Mouse (Mus musculus): ENCODE results near the gene Kat2a. TPM values are rescaled to one million over a fixed set of nuclear protein-coding genes. Genes with fewer than 3 reads are reported as not detected.

Kat2a gene
- polyA plus RNA-seq, 1 experiment from 2014 or later, result 53.1 TPM

- Histone ChIP-seq H3K4me1 (peaks cover 10% of the 10 kb centered on the region), H3K4me2 (replicated peaks) (no peak overlapping the region), H3K4me3 (no peak overlapping the region), H3K9ac (replicated peaks) (no peak overlapping the region), H3K27ac (replicated peaks) (no peak overlapping the region), H3K36me3 (peaks cover 39% of the 10 kb centered on the region), H3K27me3 (no peaks in the 10 kb centered on the region), H3K9me3 (no peaks in the 10 kb centered on the region)
- no peak for ATAC-seq (replicated peaks)
- whole genome bisulfite sequencing, result 90% methylated on average over 7 of the region's 7 CpGs
These were observed 6.2 kb upstream of the Kat2a start for GRCm38 (mm10) chr11:100718462-100718861.

GRCm38 (mm10) chr11:100716649-100717048 is 4.4 kb upstream of the Kat2a start:
- H3K4me3 ChIP-seq, result no peak overlapping the region
- H3K9me3 ChIP-seq, result no peaks in the 10 kb centered on the region
- WGBS, result 85% methylated on average over 3 of the region's 3 CpGs
- H3K36me3 ChIP-seq, result peaks cover 39% of the 10 kb centered on the region
- H3K4me2 ChIP-seq (replicated peaks), result no peak overlapping the region
- H3K27ac ChIP-seq (replicated peaks), result no peak overlapping the region
- peaks cover 16% of the 10 kb centered on the region for H3K4me1 ChIP-seq
- no peaks in the 10 kb centered on the region for H3K27me3 ChIP-seq
- ATAC-seq (replicated peaks), result no peak
- no peak overlapping the region for H3K9ac ChIP-seq (replicated peaks)

GRCm38 (mm10) chr11:100714948-100715347 is 2.7 kb upstream of the Kat2a start:
- Histone ChIP-seq H3K36me3 (peaks cover 39% of the 10 kb centered on the region), H3K27ac (replicated peaks) (no peak overlapping the region), H3K4me1 (peaks cover 25% of the 10 kb centered on the region), H3K27me3 (no peaks in the 10 kb centered on the region), H3K9ac (replicated peaks) (no peak overlapping the region), H3K9me3 (no peaks in the 10 kb centered on the region), H3K4me2 (replicated peaks) (no peak overlapping the region), H3K4me3 (no peak overlapping the region)
- no peak for ATAC-seq (replicated peaks)
- WGBS, result 75% methylated on average over 6 of the region's 6 CpGs

- Histone ChIP-seq H3K27ac (replicated peaks) (no peak overlapping the region), H3K9me3 (no peaks in the 10 kb centered on the region), H3K9ac (replicated peaks) (peak overlapping the region; percentile 10; the same call in 1 of the 2 replicates), H3K4me1 (peaks cover 25% of the 10 kb centered on the region), H3K4me2 (replicated peaks) (no peak overlapping the region), H3K4me3 (no peak overlapping the region), H3K36me3 (peaks cover 41% of the 10 kb centered on the region), H3K27me3 (no peaks in the 10 kb centered on the region)
- WGBS, result 42% methylated on average over 6 of the region's 6 CpGs
- no peak for ATAC-seq (replicated peaks)
These were observed 2.3 kb upstream of the Kat2a start for GRCm38 (mm10) chr11:100714534-100714915.

- Histone ChIP-seq H3K4me3 (no peak within 1 kb of the TSS), H3K9ac (replicated peaks) (peak within 1 kb of the TSS; percentile 10; the same call in 1 of the 2 replicates), H3K27me3 (no peaks in the 10 kb centered on the region), H3K36me3 (peaks cover 43% of the 10 kb centered on the region), H3K4me2 (replicated peaks) (0 out of 2 replicates have a peak within 1 kb of the TSS, but pooled peaks have one; percentile 12), H3K27ac (replicated peaks) (no peak within 1 kb of the TSS), H3K4me1 (peaks cover 25% of the 10 kb centered on the region), H3K9me3 (no peaks in the 10 kb centered on the region)
- no peak for ATAC-seq (replicated peaks)
- 7% methylated on average over 38 of the region's 38 CpGs for WGBS
These were observed 1.7 kb upstream of the Kat2a start, which contains the start of gene Hspb9 for GRCm38 (mm10) chr11:100713735-100714533. Gene Hspb9 (plus strand): TSS chr11:100713850.

GRCm38 (mm10) chr11:100713174-100713573 is 909 bp upstream of the Kat2a start:
- Histone ChIP-seq H3K4me2 (replicated peaks) (no peak overlapping the region), H3K27ac (replicated peaks) (no peak overlapping the region), H3K9me3 (no peaks in the 10 kb centered on the region), H3K27me3 (no peaks in the 10 kb centered on the region), H3K9ac (replicated peaks) (no peak overlapping the region), H3K36me3 (peaks cover 45% of the 10 kb centered on the region), H3K4me3 (no peak overlapping the region), H3K4me1 (peaks cover 25% of the 10 kb centered on the region)
- no peak for ATAC-seq (replicated peaks)
- WGBS, result 56% methylated on average over 4 of the region's 4 CpGs

- Histone ChIP-seq H3K27me3 (no peaks in the 10 kb centered on the region), H3K36me3 (peaks cover 42% of the 10 kb centered on the region), H3K4me1 (peaks cover 25% of the 10 kb centered on the region), H3K9ac (replicated peaks) (no peak overlapping the region), H3K4me3 (no peak overlapping the region), H3K9me3 (no peaks in the 10 kb centered on the region), H3K27ac (replicated peaks) (no peak overlapping the region), H3K4me2 (replicated peaks) (no peak overlapping the region)
- ATAC-seq (replicated peaks), result no peak
- 92% methylated on average over 4 of the region's 4 CpGs for WGBS
These were observed 1.3 kb downstream of the Kat2a start for GRCm38 (mm10) chr11:100710977-100711376.

- WGBS, result 93% methylated on average over 15 of the region's 15 CpGs
- no peak overlapping the region for H3K9ac ChIP-seq (replicated peaks)
- H3K36me3 ChIP-seq, result peaks cover 42% of the 10 kb centered on the region
These were observed 1.7 kb downstream of the Kat2a start for GRCm38 (mm10) chr11:100710528-100710927.

GRCm38 (mm10) chr11:100709201-100709810 is 3.0 kb downstream of the Kat2a start:
- Histone ChIP-seq H3K4me2 (replicated peaks) (no peak overlapping the region), H3K9ac (replicated peaks) (no peak overlapping the region), H3K36me3 (peaks cover 44% of the 10 kb centered on the region), H3K4me1 (peaks cover 23% of the 10 kb centered on the region), H3K27ac (replicated peaks) (no peak overlapping the region), H3K27me3 (no peaks in the 10 kb centered on the region), H3K4me3 (no peak overlapping the region), H3K9me3 (no peaks in the 10 kb centered on the region)
- WGBS, result 91% methylated on average over 9 of the region's 9 CpGs
- no peak for ATAC-seq (replicated peaks)

More at GRCm38 (mm10) chr11:100710528-100710927, 1.7 kb downstream of the Kat2a start:
- Histone ChIP-seq H3K27ac (replicated peaks) (no peak overlapping the region), H3K9me3 (no peaks in the 10 kb centered on the region), H3K4me3 (no peak overlapping the region), H3K27me3 (no peaks in the 10 kb centered on the region), H3K4me2 (replicated peaks) (no peak overlapping the region), H3K4me1 (peaks cover 25% of the 10 kb centered on the region)
- no peak for ATAC-seq (replicated peaks)

- peaks cover 9% of the 10 kb centered on the region; the same call in 1 of the 2 replicates for H3K4me1 ChIP-seq
- no peaks in the 10 kb centered on the region for H3K9me3 ChIP-seq
- no peak overlapping the region for H3K9ac ChIP-seq (replicated peaks)
- H3K4me3 ChIP-seq, result no peak overlapping the region
- peaks cover 44% of the 10 kb centered on the region for H3K36me3 ChIP-seq
- H3K27ac ChIP-seq (replicated peaks), result no peak overlapping the region
- 93% methylated on average over 23 of the region's 23 CpGs for WGBS
- no peaks in the 10 kb centered on the region for H3K27me3 ChIP-seq
- ATAC-seq (replicated peaks), result no peak
- no peak overlapping the region for H3K4me2 ChIP-seq (replicated peaks)
These were observed 7.0 kb downstream of the Kat2a start for GRCm38 (mm10) chr11:100705095-100705747.

GRCm38 (mm10) chr11:100703851-100704531 is 8.3 kb downstream of the Kat2a start, which contains the start of gene Dhx58:
Gene Dhx58 (minus strand): TSS chr11:100704271.
- WGBS, result 64% methylated on average over 7 of the region's 7 CpGs

More at GRCm38 (mm10) chr11:100703851-100704531, 8.3 kb downstream of the Kat2a start, which contains the start of gene Dhx58:
- Histone ChIP-seq H3K27ac (replicated peaks) (no peak within 1 kb of the TSS), H3K9me3 (no peaks in the 10 kb centered on the region), H3K36me3 (peaks cover 38% of the 10 kb centered on the region), H3K27me3 (no peaks in the 10 kb centered on the region), H3K4me1 (peaks cover 9% of the 10 kb centered on the region; the same call in 1 of the 2 replicates), H3K9ac (replicated peaks) (no peak within 1 kb of the TSS), H3K4me3 (no peak within 1 kb of the TSS), H3K4me2 (replicated peaks) (no peak within 1 kb of the TSS)
- no peak for ATAC-seq (replicated peaks)
